Mouse (Mus musculus) stomach, embryonic 14.5 days (tissue): ENCODE results near the gene Chmp6. TPM values are rescaled to one million over a fixed set of nuclear protein-coding genes. Genes with fewer than 3 reads are reported as not detected.

Source experiments
- ATAC-seq: fragments of 200-750 bp; cut with Nextera tagmentation; 2 replicates; pipeline ENCODE4 v1.8.0; 2017; ENCODE audit warnings: low read depth, moderate TSS enrichment; ENCODE audit not compliant: insufficient number of reproducible peaks, insufficient read depth, low FRiP score
- H3K27ac ChIP-seq: fragments of 300-500 bp; sonication (generic); 2 replicates; pipeline ENCODE4 v1.5.1; 2014; ENCODE audit warnings: mild to moderate bottlenecking, low read length, moderate library complexity, mixed read lengths
- H3K27me3 ChIP-seq: fragments of 300-500 bp; sonication (generic); 2 replicates; pipeline ENCODE4 v1.6.1; 2014; ENCODE audit warnings: low read length, control low read depth, mixed read lengths; ENCODE audit not compliant: control insufficient read depth, insufficient read depth
- H3K36me3 ChIP-seq: fragments of 300-500 bp; sonication (generic); 2 replicates; pipeline ENCODE4 v1.6.1; 2014; ENCODE audit warnings: mild to moderate bottlenecking, control low read depth, low read length, moderate library complexity, mixed read lengths; ENCODE audit not compliant: control insufficient read depth, insufficient read depth
- H3K4me1 ChIP-seq: fragments of 300-500 bp; sonication (generic); 2 replicates; pipeline ENCODE4 v1.6.1; 2014; ENCODE audit warnings: low read length, control low read depth, mixed read lengths; ENCODE audit not compliant: control insufficient read depth, insufficient read depth
- H3K4me2 ChIP-seq: fragments of 300-500 bp; sonication (generic); replicated peaks from 2 replicates; pipeline ENCODE4 v1.6.1; 2014; ENCODE audit warnings: low read depth, low read length, control low read depth
- H3K4me3 ChIP-seq: fragments of 300-500 bp; sonication (generic); 2 replicates; pipeline ENCODE4 v1.5.1; 2014; ENCODE audit warnings: low read depth, low read length, control low read depth
- H3K9ac ChIP-seq: fragments of 300-500 bp; sonication (generic); replicated peaks from 2 replicates; pipeline ENCODE4 v1.6.1; 2014; ENCODE audit warnings: low read depth, mild to moderate bottlenecking, control low read depth, low read length, moderate library complexity, mixed read lengths
- H3K9me3 ChIP-seq: fragments of 300-500 bp; sonication (generic); 2 replicates; pipeline ENCODE4 v1.6.1; 2016; ENCODE audit warnings: low read depth, low read length, control low read depth; ENCODE audit not compliant: control insufficient read depth
- WGBS: fragments of 180-500 bp; shearing (Covaris S2); extraction: QIAGEN DNeasy Blood & Tissue Kit; methylation state at CpG from one replicate; pipeline ENCODE4 v1.1.7; 2014; 5-methylcytosine and 5-hydroxymethylcytosine counted together
- polyA plus RNA-seq: library from polyadenylated mRNA; unstranded; fragments of >200 nt; fragmentation: Nextera tagmentation; extraction: Ambion mirVana; gene quantifications from 2 replicates; pipeline ENCODE4 v1.2.1, GENCODE M21; 2014

The Chmp6 gene
- polyA plus RNA-seq, 1 experiment from 2014 or later: 89.5 TPM

DNA sequence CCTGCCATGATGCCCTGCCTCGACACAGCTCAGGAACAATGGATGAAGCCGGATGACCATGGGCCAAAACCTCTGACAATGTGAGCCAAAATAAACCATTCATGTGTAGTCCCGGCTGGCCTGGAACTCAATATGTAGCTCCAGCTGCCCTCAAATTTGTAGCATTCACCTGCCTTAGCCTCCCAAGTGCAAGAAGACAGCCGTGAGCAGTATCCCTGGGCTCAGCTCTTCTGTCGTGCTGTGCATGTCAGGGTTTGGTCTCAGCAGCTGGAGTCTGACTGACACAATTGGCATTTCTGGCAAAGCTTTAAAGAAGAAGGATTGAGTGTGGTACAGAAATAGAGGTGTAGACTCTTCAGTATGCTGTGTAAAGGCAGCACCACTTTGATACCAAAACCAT lies 33.7 kb upstream of the Chmp6 start:
- peaks cover 21% of the 10 kb centered on the region; the same call in 1 of the 2 replicates for H3K36me3 ChIP-seq
- H3K4me3 ChIP-seq: no peak overlapping the region
- H3K9me3 ChIP-seq: no peaks in the 10 kb centered on the region
- no peaks in the 10 kb centered on the region for H3K4me1 ChIP-seq
- H3K4me2 ChIP-seq: no peak overlapping the region
- 92% methylated on average over 5 of the region's 5 CpGs for WGBS
- no peak for ATAC-seq
- no peak overlapping the region for H3K9ac ChIP-seq
- H3K27ac ChIP-seq: no peak overlapping the region
- H3K27me3 ChIP-seq: no peaks in the 10 kb centered on the region

DNA sequence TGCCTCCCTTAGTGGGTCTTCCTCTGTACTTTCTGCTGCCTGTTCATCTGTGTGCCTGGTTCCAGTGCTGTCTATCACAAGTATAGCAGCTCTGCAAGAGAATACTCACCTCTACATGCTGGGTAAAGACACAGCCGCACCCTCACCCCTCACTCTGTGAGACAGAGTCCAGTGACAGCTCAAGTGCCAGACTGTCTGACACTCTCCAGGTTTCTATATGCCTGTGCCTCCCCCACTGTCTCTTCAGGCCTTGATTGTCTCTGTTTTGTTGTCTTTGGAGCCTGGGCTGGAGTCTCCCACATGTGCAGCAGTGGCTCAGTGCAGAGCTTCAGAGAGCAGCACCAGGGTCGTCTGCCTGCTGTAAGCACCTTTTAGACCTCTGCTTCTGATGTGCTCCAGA lies 29.6 kb upstream of the Chmp6 start:
- Histone ChIP-seq H3K4me2 (no peak overlapping the region), H3K4me3 (no peak overlapping the region), H3K4me1 (no peaks in the 10 kb centered on the region), H3K9ac (no peak overlapping the region), H3K27ac (no peak overlapping the region), H3K27me3 (no peaks in the 10 kb centered on the region), H3K36me3 (peaks cover 15% of the 10 kb centered on the region; the same call in 1 of the 2 replicates), H3K9me3 (no peaks in the 10 kb centered on the region)
- 52% methylated on average over 2 of the region's 2 CpGs for WGBS
- ATAC-seq: no peak

DNA sequence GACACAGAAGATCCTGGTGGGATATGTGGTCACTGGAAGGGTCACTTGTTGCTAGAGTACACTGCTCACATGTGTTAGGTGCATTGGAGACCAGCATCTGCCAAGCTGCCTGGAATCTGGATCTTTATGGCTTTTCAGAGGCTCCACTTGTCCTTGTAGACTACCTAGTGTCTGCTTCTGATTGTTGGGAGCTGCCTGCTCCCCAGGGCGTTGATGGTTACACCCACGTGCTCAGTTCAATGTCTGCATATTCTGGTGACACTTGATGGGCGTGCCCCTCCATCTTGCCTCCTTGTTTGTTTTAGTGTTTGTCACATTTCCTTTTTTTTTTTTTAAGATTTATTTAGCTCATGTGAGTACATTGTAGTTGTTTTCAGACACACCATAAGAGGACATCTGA lies 23.3 kb upstream of the Chmp6 start:
- Histone ChIP-seq H3K36me3 (peaks cover 36% of the 10 kb centered on the region), H3K27ac (no peak overlapping the region), H3K27me3 (no peaks in the 10 kb centered on the region), H3K9ac (no peak overlapping the region), H3K4me3 (no peak overlapping the region), H3K9me3 (no peaks in the 10 kb centered on the region), H3K4me2 (no peak overlapping the region), H3K4me1 (no peaks in the 10 kb centered on the region)
- no peak for ATAC-seq
- WGBS: 79% methylated on average over 3 of the region's 3 CpGs

DNA sequence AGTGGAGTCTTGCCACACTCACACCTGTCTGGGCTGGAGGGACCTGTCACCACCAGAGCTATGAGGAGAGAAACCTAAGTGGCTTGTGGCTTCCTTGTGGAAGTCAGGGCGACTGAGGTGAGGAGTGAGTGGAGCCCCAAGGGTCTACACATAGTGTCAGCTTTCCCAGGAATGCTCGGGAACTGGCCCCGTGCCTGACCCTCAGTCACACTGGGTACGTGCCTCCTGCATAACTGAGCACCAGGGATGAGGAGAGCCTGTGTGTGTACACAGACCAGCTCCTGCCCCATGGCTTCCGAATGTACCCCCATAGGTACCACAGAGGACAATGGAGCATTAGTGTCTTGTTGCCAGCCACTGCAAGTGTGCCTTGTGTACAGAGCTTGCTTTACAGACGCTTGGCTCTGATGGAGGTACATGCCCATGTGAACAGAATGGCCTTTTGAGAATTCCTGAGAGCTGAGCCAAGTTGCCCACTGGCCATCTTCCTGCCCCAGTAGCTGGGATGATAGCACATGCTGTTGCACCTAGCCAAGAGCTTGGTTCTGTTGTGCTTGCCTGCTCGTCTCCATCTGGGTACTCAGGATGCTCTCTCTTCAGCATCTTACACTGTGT lies 21.5 kb upstream of the Chmp6 start:
- H3K36me3 ChIP-seq: peaks cover 32% of the 10 kb centered on the region
- no peak overlapping the region for H3K4me2 ChIP-seq
- no peak overlapping the region for H3K4me3 ChIP-seq
- no peaks in the 10 kb centered on the region for H3K9me3 ChIP-seq
- H3K27me3 ChIP-seq: no peaks in the 10 kb centered on the region
- 87% methylated on average over 7 of the region's 7 CpGs for WGBS
- H3K9ac ChIP-seq: no peak overlapping the region
- H3K4me1 ChIP-seq: no peaks in the 10 kb centered on the region
- no peak overlapping the region for H3K27ac ChIP-seq
- ATAC-seq: no peak

DNA sequence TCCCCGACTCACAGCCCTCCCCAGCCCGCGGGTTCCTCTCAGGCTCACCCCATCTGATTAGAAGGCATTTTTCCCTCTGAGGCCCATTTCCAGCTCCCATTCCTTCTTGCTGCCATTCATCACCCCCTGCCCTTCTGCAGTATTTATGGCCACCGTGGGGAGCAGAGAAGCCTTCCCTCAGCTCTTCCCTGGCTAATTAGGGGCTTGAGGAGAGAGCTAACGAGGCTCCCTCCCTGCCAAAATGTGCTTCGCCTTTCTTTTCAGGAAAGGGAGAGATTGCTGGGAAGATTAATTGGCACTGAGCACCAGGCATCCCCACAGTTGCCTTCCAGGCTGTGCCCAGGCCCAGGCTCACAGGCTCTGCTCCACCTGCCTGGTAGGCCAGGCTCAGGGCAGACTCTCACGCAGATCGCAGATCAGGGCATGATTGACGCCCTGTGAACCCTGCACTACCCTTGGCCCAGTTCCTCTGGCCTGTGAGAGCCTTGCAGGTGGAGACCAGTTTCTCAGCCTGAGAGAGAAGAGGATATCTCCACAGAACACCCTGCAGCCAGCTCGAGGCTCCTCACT lies 19.5 kb upstream of the Chmp6 start:
- Histone ChIP-seq H3K27ac (no peak overlapping the region), H3K9me3 (no peaks in the 10 kb centered on the region), H3K4me1 (no peaks in the 10 kb centered on the region), H3K4me3 (no peak overlapping the region), H3K36me3 (peaks cover 35% of the 10 kb centered on the region), H3K9ac (no peak overlapping the region), H3K27me3 (no peaks in the 10 kb centered on the region), H3K4me2 (no peak overlapping the region)
- ATAC-seq: no peak
- WGBS: 73% methylated on average over 10 of the region's 10 CpGs

DNA sequence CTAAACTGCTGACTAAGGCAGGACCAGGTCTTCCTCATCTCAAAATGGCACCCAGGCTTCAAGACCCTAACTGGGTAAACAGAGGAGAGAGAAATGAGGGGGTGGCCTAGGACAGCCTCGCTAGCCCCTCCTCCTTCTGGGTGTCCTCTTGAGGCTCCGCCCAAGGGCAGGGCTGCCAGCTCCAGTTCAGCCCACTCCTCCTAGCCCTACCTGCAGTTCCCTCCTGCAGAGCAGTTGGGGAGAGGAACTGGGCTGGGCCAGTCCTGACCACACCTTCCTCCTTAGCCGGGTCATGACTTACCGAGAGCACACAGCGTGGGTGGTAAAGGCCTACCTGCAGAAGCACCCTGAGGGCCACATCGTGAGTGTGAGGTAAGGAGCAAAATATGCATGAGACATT lies 18.6 kb upstream of the Chmp6 start:
- Histone ChIP-seq H3K4me3 (no peak overlapping the region), H3K9ac (no peak overlapping the region), H3K27ac (no peak overlapping the region), H3K27me3 (no peaks in the 10 kb centered on the region), H3K4me1 (no peaks in the 10 kb centered on the region), H3K9me3 (no peaks in the 10 kb centered on the region), H3K4me2 (no peak overlapping the region), H3K36me3 (peaks cover 28% of the 10 kb centered on the region)
- 49% methylated on average over 6 of the region's 6 CpGs for WGBS
- peak; percentile 54; the same call in 1 of the 2 replicates for ATAC-seq

DNA sequence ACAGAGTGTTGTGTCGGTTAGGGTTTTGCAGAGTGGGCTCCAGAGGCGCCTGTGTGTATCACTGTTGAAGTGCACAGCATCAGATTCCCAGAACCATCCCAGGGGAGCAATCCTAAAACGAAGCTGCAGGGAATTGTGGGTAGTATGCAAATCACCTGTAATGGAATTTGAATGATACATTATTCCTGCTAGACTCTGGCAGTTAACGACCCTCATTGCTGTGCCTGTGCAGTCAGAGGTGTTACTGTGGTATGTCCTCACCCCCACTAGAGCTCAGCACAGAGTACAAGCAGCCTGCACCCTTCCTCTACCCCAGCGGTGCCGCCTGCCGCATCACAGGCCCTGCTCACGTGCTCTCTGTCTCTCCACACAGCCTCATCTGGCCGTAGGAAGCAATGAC lies 16.2 kb upstream of the Chmp6 start:
- no peak overlapping the region for H3K9ac ChIP-seq
- H3K4me1 ChIP-seq: no peaks in the 10 kb centered on the region
- peaks cover 18% of the 10 kb centered on the region for H3K36me3 ChIP-seq
- no peak for ATAC-seq
- H3K27me3 ChIP-seq: no peaks in the 10 kb centered on the region
- no peaks in the 10 kb centered on the region for H3K9me3 ChIP-seq
- H3K4me2 ChIP-seq: no peak overlapping the region
- 85% methylated on average over 9 of the region's 9 CpGs for WGBS
- H3K4me3 ChIP-seq: no peak overlapping the region
- no peak overlapping the region for H3K27ac ChIP-seq

DNA sequence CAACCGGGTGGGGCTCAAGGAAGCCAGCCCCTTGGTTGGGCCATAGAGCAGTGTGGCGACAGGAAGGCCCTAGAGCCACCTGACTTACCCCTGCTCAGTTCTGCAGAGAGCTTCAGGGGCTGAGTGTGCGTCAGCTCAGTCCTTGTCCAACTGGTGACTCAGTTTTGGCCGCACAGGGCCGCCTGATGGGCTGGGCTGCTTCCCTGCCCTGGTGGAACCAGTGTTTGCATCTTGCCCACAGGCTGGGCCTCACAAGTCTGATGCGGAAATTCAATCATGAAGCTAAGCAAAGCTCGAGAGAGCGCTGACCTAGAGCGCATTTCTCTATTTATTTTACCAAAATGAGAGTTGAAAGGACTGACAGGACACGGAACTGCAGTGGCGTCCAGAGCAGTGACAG lies 14.3 kb upstream of the Chmp6 start:
- Histone ChIP-seq H3K27me3 (no peaks in the 10 kb centered on the region), H3K4me3 (no peak overlapping the region), H3K36me3 (peaks cover 12% of the 10 kb centered on the region), H3K4me2 (no peak overlapping the region), H3K27ac (no peak overlapping the region), H3K9ac (no peak overlapping the region), H3K4me1 (no peaks in the 10 kb centered on the region), H3K9me3 (no peaks in the 10 kb centered on the region)
- WGBS: 88% methylated on average over 11 of the region's 11 CpGs
- ATAC-seq: no peak

DNA sequence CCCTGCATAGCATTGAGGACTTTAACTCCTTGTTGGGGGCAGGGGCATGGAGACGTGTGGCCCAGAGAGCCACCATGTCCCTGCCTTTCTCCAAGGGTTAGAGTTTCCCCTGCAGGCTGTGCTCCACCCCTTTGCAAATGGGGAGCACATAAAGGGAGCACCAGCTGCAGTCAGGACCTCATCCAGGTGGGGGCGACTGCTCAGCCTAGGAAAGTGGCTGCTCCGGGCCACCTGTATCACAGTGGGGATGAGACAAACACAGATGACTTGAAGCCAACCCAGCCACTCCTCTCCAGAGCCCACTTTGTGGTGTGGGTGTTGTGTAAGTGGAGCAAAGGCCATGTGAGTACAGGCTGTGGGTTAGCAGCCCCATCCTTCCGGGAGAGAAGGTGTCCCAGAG lies 12.1 kb upstream of the Chmp6 start:
- H3K27me3 ChIP-seq: no peaks in the 10 kb centered on the region
- no peak overlapping the region for H3K4me3 ChIP-seq
- H3K9me3 ChIP-seq: no peaks in the 10 kb centered on the region
- WGBS: 75% methylated on average over 4 of the region's 4 CpGs
- H3K4me1 ChIP-seq: no peaks in the 10 kb centered on the region
- no peak overlapping the region for H3K9ac ChIP-seq
- H3K4me2 ChIP-seq: no peak overlapping the region
- H3K27ac ChIP-seq: no peak overlapping the region
- no peak for ATAC-seq
- peaks cover 6% of the 10 kb centered on the region for H3K36me3 ChIP-seq
